Mouse (Mus musculus): Measurements from ENCODE around the gene Taco1.
"Not testable (repeated sequence)": the region's sequence is repeated elsewhere in the genome, so short reads cannot be mapped to it uniquely, and the experiment has no call there.

Gene Taco1

DNA sequence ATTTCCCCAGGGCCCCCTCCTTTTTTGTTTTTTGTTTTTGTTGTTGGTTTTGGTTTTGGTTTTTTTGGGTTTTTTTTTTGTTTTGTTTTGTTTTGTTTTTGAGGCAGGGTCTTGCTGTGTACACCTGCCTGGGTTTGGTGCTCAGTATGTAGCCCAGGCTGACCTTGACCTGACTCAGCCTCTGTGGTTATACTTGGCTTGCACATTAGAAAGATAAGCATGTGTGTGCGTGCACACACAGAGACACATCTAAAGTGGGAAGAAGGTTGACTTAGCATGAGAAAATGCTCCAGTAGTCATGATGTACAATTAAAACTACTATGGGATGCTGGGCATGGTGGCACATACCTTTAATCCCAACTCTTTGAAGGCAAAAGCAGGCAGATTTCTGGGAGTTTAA, 5.3 kb upstream of the Taco1 start:
- no peak for DNase-seq (ENCODE audit: low read depth in 1 of 2, low spot score in 2 of 2)

GRCm38 (mm10) chr11:106061311-106061710, 4.5 kb upstream of the Taco1 start:
- DNase-seq (ENCODE audit: low read depth in 1 of 2, low spot score in 2 of 2) = no peak

- no peak for DNase-seq (ENCODE audit: low read depth in 1 of 2, low spot score in 2 of 2)
These were observed 2.1 kb upstream of the Taco1 start for GRCm38 (mm10) chr11:106063756-106064155.

DNA sequence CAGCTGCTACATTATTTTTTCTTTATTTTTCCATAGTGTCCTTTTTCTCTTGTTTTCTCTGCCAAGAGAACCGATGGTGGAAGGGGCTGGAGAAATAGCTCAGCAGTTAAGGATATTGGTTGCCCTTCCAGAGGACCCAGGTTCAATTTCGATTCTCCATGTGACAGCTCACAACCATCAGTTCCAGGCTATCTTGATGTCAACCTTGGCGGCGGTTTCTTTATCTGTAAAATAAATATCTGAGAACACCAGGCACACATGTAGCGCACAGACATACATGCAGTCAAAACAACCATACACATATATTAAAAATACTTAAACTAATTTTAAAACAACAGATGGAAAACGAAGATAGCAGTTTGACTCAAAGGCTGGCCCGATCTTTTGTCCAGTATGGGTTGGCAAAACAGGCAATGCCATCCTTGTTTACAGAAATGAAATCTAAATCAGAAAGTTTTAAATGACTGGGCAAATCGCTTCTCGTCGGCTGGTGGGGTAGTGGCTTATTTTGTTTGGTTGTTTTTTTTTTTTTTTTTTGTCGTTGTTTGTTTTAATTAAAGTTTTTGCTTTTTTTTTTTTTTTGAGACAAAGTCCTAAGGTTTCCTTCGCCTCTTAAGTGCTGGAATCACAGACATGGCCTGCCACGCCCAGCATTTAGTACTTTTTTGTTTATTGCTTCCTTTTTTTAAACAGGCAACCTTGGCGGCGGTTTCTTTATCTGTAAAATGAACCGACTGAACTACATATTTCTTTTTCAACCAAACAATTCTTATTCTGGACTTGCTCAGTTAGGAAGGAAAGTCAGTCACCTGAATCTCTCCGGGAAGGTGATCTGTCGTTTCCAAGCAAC, 563 bp upstream of the Taco1 start:
- no peak for DNase-seq (ENCODE audit: low read depth in 1 of 2, low spot score in 2 of 2)

GRCm38 (mm10) chr11:106066616-106067015, 755 bp downstream of the Taco1 start:
- DNase-seq (ENCODE audit: low read depth in 1 of 2, low spot score in 2 of 2) = not testable (repeated sequence)

- no peak for DNase-seq (ENCODE audit: low read depth in 1 of 2, low spot score in 2 of 2)
These were observed 7.9 kb downstream of the Taco1 start for GRCm38 (mm10) chr11:106073774-106074173.

DNA sequence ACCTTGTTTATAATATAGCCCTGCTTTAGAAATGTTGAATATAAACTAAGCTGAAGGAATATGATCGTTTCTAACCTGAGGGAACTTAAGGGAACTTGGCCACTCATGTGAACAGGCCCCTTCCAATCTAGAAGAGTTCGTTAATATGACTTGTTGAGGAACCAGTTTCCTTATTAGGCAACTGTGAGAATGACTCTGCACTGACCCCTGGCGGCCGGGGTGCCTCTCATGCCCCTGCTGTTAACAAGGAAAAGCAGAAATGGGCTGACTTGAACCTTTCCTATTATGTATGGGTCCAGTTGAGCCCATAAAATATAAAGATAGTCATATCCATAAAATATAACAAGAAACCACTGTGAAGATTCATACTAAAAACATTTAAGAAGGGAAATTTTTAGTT, 10.5 kb downstream of the Taco1 start:
- peak; percentile 44 to 75 for DNase-seq (ENCODE audit: low read depth in 1 of 2, low spot score in 2 of 2)

- peak; percentile 98 to 100 for DNase-seq (ENCODE audit: low read depth in 1 of 2, low spot score in 2 of 2)
These were observed 18.1 kb downstream of the Taco1 start, which contains the start of gene Map3k3 for GRCm38 (mm10) chr11:106083708-106084701. Map3k3 (plus strand) TSS chr11:106084613.

- DNase-seq (ENCODE audit: low read depth in 1 of 2, low spot score in 2 of 2) = peak; percentile 21 to 65
These were observed 19.2 kb downstream of the Taco1 start for GRCm38 (mm10) chr11:106084911-106085561.

- DNase-seq (ENCODE audit: low read depth in 1 of 2, low spot score in 2 of 2) = no peak
These were observed 32.4 kb downstream of the Taco1 start for GRCm38 (mm10) chr11:106098223-106098622.

DNA sequence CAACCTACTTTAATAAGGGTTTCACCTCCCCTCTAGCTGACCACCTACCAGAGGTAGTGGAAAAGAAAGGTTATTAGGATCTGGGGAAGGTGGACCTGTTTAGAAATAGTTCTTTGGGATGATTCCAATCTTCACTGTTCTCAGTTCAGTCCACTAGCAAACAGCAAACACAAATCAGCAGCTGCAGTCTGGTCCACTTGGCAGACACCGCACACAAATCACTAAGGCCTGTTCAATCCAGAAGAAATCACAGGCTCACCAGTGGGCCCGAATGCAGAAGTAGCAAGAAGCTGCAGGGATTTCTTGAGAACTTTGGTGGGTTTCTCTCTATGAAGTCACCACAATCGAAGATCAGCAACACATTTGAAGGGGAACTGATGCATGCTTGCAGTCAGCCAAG, 37.0 kb downstream of the Taco1 start:
- no peak for DNase-seq (ENCODE audit: low read depth in 1 of 2, low spot score in 2 of 2)

DNA sequence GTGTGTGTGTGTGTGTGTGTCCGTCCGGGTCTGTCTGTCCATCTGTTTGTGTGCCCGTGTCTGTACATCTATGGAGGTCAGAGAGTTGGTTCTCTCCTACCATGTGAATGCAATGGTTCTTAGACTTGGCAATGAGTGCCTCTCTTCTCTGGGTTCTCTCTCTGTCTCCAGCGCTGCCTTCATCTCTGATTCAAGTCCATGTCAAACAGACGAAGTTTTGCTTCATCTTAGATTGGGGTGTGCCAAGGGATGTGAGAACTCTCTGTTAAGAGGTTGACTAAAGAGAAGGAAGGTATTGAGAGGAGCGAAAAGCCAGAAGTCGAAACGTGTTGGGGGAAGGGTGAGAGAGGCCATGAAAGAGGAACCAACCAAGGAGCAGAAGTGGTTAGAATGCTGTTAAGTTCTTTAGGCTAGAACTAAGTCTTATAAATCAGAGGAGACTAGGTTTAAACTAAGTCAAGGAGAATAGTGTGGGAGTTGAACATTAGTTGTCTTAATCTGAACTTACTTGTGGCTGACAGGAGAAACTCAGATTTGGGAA, 40.3 kb downstream of the Taco1 start:
- peak; percentile 47 to 56 for DNase-seq (ENCODE audit: low read depth in 1 of 2, low spot score in 2 of 2)

GRCm38 (mm10) chr11:106111688-106112087, 45.8 kb downstream of the Taco1 start:
- no peak for DNase-seq (ENCODE audit: low read depth in 1 of 2, low spot score in 2 of 2)

DNA sequence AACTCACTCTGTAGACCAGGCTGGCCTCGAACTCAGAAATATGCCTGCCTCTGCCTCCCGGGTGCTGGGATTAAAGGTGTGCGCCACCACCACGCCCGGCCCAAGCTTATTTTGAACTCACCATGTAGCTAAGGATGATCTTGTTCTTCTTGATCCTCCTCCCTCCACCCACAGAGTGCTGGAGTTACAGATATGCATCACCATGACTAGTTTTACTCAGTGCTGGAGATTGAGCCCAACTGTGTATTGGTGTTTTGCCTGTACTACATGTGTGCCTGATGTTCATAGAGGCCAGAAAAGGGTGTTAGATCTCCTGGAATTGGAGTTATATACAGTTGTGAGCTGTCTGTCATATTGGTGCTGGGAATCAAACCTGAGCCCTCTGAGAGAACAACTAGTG, 56.4 kb downstream of the Taco1 start:
- no peak for DNase-seq (ENCODE audit: low read depth in 1 of 2, low spot score in 2 of 2)

- peak; percentile 53 to 55 for DNase-seq (ENCODE audit: low read depth in 1 of 2, low spot score in 2 of 2)
These were observed 56.9 kb downstream of the Taco1 start for GRCm38 (mm10) chr11:106122736-106123135.
